Mouse (Mus musculus) embryonic fibroblast, embryonic 13.5 days (primary cell): ENCODE data around the gene Drosha.

Experiments
- CTCF ChIP-seq: IDR thresholded peaks from 2 replicates; pipeline ENCODE4 v1.5.1; 2011; ENCODE audit warnings: mild to moderate bottlenecking, control low read depth, low read length, moderate library complexity, borderline replicate concordance; ENCODE audit not compliant: insufficient read depth
- POLR2A ChIP-seq: IDR thresholded peaks from 2 replicates; pipeline ENCODE4 v1.6.1; 2011; ENCODE audit warnings: low read depth, mild to moderate bottlenecking, control low read depth, low read length, moderate library complexity

GRCm38 (mm10) chr15:12856780-12857179 is 32.2 kb downstream of the Drosha start:
- TF ChIP-seq CTCF (no peak), POLR2A (no peak)
